Mouse (Mus musculus) liver, adult 2 months (tissue): ENCODE results near the gene Cyb5r3. TPM values are rescaled to one million over a fixed set of nuclear protein-coding genes. Genes with fewer than 3 reads are reported as not detected.

Experiments
- DNase-seq: peaks from one replicate; pipeline ENCODE4 v3.0.0-alpha.2; 2011; ENCODE audit warnings: low read depth, low spot score; ENCODE audit errors: extremely low read depth
- H3K27ac ChIP-seq: fragments of 200-500 bp; replicated peaks from 2 replicates; pipeline ENCODE4 v1.5.1; 2012; ENCODE audit warnings: low read depth, mild to moderate bottlenecking, control low read depth, inconsistent platforms, low read length; ENCODE audit not compliant: insufficient read depth
- H3K27me3 ChIP-seq: fragments of 200-500 bp; 2 replicates; pipeline ENCODE4 v1.6.1; 2012; ENCODE audit warnings: mild to moderate bottlenecking, moderate library complexity, low read length, inconsistent platforms; ENCODE audit not compliant: control insufficient read depth, insufficient read depth
- H3K36me3 ChIP-seq: fragments of 200-500 bp; 2 replicates; pipeline ENCODE4 v1.6.1; 2012; ENCODE audit warnings: low read length, inconsistent platforms; ENCODE audit not compliant: control insufficient read depth, insufficient read depth
- H3K4me1 ChIP-seq: fragments of 200-500 bp; 2 replicates; pipeline ENCODE4 v1.6.1; 2011; ENCODE audit warnings: low read length; ENCODE audit not compliant: control insufficient read depth, insufficient read depth
- H3K4me3 ChIP-seq: fragments of 200-500 bp; 2 replicates; pipeline ENCODE4 v1.5.1; 2011; ENCODE audit warnings: low read depth, mild to moderate bottlenecking, control low read depth, low read length, moderate library complexity; ENCODE audit not compliant: insufficient read depth
- H3K79me2 ChIP-seq: fragments of 200-500 bp; 2 replicates; pipeline ENCODE4 v1.6.1; 2012; ENCODE audit warnings: inconsistent platforms, mild to moderate bottlenecking, low read length, moderate library complexity; ENCODE audit not compliant: control insufficient read depth, insufficient read depth
- H3K9ac ChIP-seq: fragments of 200-500 bp; 2 replicates; pipeline ENCODE4 v1.6.1; 2012; ENCODE audit warnings: low read depth, mild to moderate bottlenecking, control low read depth, inconsistent platforms, low read length
- CTCF ChIP-seq: fragments of 200-500 bp; IDR thresholded peaks from 2 replicates; pipeline ENCODE4 v1.5.1; 2011; ENCODE audit warnings: low read depth, low read length, control low read depth
- POLR2A ChIP-seq: fragments of 200-500 bp; IDR thresholded peaks from 2 replicates; pipeline ENCODE4 v1.6.1; 2011; ENCODE audit warnings: low read length, control low read depth; ENCODE audit not compliant: insufficient read depth; ENCODE audit errors: extremely low read depth
- WGBS: fragments of 180-500 bp; shearing (Covaris S2); methylation state at CpG from one replicate; pipeline ENCODE4 v1.1.7; 2018; 5-methylcytosine and 5-hydroxymethylcytosine counted together
- polyA plus RNA-seq: library from polyadenylated mRNA; depleted of rRNA; stranded (reverse); fragments of >200 nt; gene quantifications from 2 replicates; pipeline ENCODE4 v1.2.3, GENCODE M21; 2012
- total RNA-seq: library from RNA; depleted of rRNA; stranded (reverse); fragments of >200 nt; gene quantifications from 2 replicates; pipeline ENCODE4 v1.2.3, GENCODE M21; 2014

Cyb5r3 gene
- total and polyA plus RNA-seq, 2 experiments, result 155 to 500 TPM

DNA sequence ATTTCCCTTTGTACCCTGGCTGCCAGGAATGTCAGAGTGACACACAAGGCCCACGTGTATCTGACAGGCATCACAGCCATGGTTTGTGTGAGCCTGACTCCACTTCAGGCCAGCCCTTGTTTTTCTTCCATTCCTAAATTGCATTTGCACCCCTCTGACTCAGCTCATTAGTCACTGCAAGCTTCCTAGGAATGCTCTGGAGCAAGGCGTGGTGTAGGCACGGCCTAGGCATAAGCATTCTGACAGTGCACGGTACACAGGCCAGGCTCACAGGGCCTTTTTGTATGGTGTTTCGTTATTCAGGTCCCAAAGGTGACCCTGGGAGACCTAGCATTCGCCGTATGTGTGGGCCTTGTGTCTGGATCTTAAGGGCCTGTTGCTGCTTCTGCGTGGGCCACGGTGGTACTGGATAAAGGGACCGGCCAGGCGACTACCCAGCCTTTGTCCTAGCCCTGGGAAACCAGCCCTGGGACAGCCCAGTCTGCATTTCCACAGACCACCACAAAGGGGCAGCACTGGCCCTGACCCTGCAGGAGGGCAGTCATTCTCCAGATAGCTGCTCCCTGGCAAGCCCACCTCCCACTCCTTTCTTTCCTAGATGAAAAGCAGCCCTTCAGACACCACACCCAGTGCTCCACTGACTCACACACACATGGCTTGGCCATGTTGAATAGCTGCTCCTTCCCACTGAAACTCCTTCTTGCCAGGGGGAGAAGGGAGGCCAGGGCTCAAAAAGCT, 15.3 kb downstream of the Cyb5r3 start:
- Histone ChIP-seq H3K36me3 (peaks cover 31% of the 10 kb centered on the region), H3K4me1 (peaks cover 34% of the 10 kb centered on the region), H3K79me2 (peaks cover 7% of the 10 kb centered on the region; the same call in 1 of the 2 replicates), H3K27ac (peak overlapping the region; percentile 70), H3K9ac (peak overlapping the region; percentile 11), H3K27me3 (no peaks in the 10 kb centered on the region), H3K4me3 (no peak overlapping the region)
- 41% methylated on average over 11 of the region's 11 CpGs for WGBS
- TF ChIP-seq CTCF (peak; percentile 96), POLR2A (no peak)
- peak; percentile 60 for DNase-seq

- 25% methylated on average over 6 of the region's 6 CpGs for WGBS
- TF ChIP-seq CTCF (no peak), POLR2A (0 out of 2 replicates have a peak, but pooled peaks have one; percentile 31)
- peak; percentile 92 for DNase-seq
- Histone ChIP-seq H3K27me3 (no peaks in the 10 kb centered on the region), H3K9ac (peak overlapping the region; percentile 56), H3K4me3 (0 out of 2 replicates have a peak overlapping the region, but pooled peaks have one; percentile 1), H3K79me2 (peaks cover 2% of the 10 kb centered on the region; the same call in 1 of the 2 replicates), H3K36me3 (peaks cover 26% of the 10 kb centered on the region), H3K27ac (peak overlapping the region; percentile 74), H3K4me1 (peaks cover 28% of the 10 kb centered on the region)
Measured at GRCm38 (mm10) chr15:83155672-83156419, 16.5 kb downstream of the Cyb5r3 start.

DNA sequence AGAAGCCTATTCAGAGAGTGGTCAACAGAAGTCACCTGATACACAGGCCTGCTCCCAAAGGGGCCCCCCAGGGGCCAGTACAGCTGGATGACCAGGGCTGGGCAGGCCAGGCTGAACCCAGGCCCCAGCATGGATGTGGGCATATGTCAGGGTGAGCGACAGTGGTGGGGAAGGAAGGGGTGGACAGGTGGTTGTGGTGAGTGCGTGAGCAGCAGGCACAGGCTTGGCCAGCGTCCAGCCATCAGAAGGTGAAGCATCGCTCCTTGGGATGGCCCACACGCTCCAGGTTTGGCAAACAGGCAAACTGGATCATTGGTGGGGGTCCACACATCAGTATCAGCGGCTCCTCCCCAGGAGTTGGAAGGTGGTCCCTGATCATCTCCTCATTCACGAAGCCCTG, 18.1 kb downstream of the Cyb5r3 start:
- no peak overlapping the region for H3K9ac ChIP-seq
- H3K4me3 ChIP-seq, result no peak overlapping the region
- DNase-seq, result no peak
- TF ChIP-seq CTCF, result no peak
- no peak overlapping the region for H3K27ac ChIP-seq
- H3K4me1 ChIP-seq, result peaks cover 25% of the 10 kb centered on the region
- 89% methylated on average over 7 of the region's 7 CpGs for WGBS
- peaks cover 12% of the 10 kb centered on the region for H3K36me3 ChIP-seq
- no peaks in the 10 kb centered on the region for H3K79me2 ChIP-seq
- H3K27me3 ChIP-seq, result no peaks in the 10 kb centered on the region

DNA sequence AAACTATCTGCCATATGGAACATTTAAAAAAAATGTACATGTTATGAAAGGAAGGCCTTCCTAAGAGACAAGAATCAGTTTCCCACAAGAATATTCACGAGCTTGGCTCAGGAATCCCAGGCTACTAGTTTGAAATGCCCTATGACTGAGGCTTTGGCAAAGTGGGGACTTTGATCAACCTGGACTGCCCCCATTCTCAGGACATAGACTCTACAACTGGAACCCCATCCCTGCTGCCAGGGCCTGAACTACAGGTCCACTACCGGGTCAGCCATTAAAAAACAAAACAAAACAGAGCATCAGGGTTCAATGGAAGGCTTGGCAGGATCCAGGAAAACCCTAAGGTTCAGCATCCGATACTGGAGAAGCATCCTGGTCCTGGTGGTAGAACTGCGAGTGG, 21.7 kb downstream of the Cyb5r3 start:
- no peak for TF ChIP-seq POLR2A
- no peak for TF ChIP-seq CTCF
- no peak for DNase-seq
- H3K4me1 ChIP-seq, result peaks cover 14% of the 10 kb centered on the region
- 47% methylated on average over 4 of the region's 4 CpGs for WGBS
- no peaks in the 10 kb centered on the region for H3K27me3 ChIP-seq
- H3K36me3 ChIP-seq, result peaks cover 9% of the 10 kb centered on the region; the same call in 1 of the 2 replicates
- peaks cover 25% of the 10 kb centered on the region for H3K79me2 ChIP-seq
- no peak overlapping the region for H3K27ac ChIP-seq
- H3K9ac ChIP-seq, result no peak overlapping the region
- no peak overlapping the region for H3K4me3 ChIP-seq

DNA sequence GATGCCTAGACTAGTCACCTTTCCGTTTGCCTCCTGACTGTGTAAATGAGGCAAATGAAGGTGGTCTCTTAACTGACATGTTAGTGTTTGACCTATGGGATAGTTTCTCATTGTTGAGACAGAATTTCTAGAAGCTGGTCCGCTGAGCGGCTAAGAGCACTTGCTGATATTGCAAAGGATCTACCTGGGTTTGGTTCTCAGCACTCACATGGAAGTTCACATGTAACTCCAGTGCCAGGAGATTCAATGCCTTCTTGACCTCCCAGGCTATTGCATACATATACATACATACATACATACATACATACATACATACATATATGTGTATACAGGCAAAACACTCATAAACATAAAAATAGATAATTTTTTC, 22.3 kb downstream of the Cyb5r3 start:
- TF ChIP-seq POLR2A (no peak), CTCF (no peak)

More for the DNA sequence above, 22.3 kb downstream of the Cyb5r3 start:
- Histone ChIP-seq H3K27ac (peak overlapping the region; percentile 74), H3K9ac (peak overlapping the region; percentile 47), H3K27me3 (no peaks in the 10 kb centered on the region), H3K79me2 (peaks cover 31% of the 10 kb centered on the region), H3K36me3 (peaks cover 8% of the 10 kb centered on the region; the same call in 1 of the 2 replicates), H3K4me1 (peaks cover 10% of the 10 kb centered on the region), H3K4me3 (no peak overlapping the region)
- WGBS, result 34% methylated on average over 3 of the region's 3 CpGs
- DNase-seq, result no peak
